Mouse (Mus musculus) brain, embryonic 14.5 days (tissue): ENCODE results near the gene Gm44973. TPM values are rescaled to one million over a fixed set of nuclear protein-coding genes. Genes with fewer than 3 reads are reported as not detected.

Experiments
- DNase-seq: peaks from one replicate; pipeline ENCODE4 v3.0.0-alpha.2; 2011; ENCODE audit warnings: low read depth
- CTCF ChIP-seq: fragments of 200-500 bp; IDR thresholded peaks from 2 replicates; pipeline ENCODE4 v1.5.1; 2012; ENCODE audit warnings: inconsistent platforms, mild to moderate bottlenecking, moderate library complexity, borderline replicate concordance; ENCODE audit not compliant: insufficient read depth, insufficient read length; ENCODE audit errors: extremely low read depth
- POLR2A ChIP-seq: fragments of 200-500 bp; IDR thresholded peaks from 2 replicates; pipeline ENCODE4 v1.6.1; 2012; ENCODE audit warnings: mild to moderate bottlenecking, inconsistent platforms, borderline replicate concordance; ENCODE audit not compliant: poor library complexity, insufficient read depth, insufficient read length, severe bottlenecking; ENCODE audit errors: extremely low read depth
- polyA plus RNA-seq: library from polyadenylated mRNA; depleted of rRNA; stranded (reverse); fragments of >200 nt; gene quantifications from 2 replicates; pipeline ENCODE4 v1.2.3, GENCODE M21; 2012

Gm44973 gene
- polyA plus RNA-seq, 1 experiment: not detected

DNA sequence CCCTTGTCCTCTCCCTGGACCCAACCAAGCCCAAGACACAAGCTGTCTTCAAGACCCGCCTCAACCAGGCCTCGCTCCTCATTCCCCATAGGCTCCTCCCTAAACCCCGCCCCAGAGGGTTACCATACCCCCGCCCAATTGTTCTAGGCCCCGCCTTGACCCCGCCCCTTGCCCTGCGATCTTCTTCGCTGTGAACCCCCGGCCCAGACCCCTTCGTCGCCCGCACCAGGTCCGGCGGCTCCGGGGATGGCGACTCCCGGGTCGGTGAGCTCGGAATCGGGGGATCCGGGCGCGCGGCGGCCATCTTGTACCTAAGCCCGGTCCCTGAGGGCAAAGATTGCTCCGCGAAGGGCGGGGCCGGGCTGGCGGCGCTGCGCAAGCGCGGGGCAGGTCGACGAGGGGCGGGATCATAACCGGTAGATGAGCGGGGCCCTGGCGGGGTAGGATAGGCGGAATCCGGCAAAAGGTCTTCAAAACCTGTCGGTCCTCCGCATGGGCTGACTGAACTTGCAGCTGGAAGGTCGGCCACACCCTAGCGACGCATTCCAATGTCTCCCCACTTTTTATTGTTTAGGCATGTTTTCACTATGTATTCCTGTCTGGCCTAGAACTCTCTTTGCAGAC, 22.9 kb downstream of the Gm44973 start, which contains the start of gene Zfp784:
TSS of gene Zfp784 (minus strand) at position 338 of the 624 bp plus-strand sequence.
- peak; percentile 97 for DNase-seq
- TF ChIP-seq CTCF: no peak
- peak; percentile 40; the same call in 1 of the 2 replicates for TF ChIP-seq POLR2A

DNA sequence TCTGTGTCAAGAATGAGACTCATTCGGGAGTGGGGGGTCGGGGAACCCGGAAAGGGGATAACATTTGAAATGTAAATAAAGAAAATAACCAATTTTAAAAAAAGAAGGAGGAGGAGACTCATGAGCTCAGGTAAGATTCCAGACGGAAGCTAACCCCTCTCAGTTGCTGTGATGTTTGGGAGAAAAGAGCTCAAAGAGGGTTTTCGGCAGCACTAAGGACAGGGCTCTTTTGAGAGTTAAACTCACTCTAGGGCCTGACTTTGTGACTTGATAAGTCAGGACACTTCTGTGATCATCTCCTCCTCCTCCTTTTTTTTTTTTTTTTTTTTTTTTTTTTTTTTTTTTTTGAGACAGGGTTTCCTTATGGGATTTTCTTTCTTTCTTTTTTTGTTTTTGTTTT, 23.6 kb downstream of the Gm44973 start:
- no peak for DNase-seq
- no peak for TF ChIP-seq POLR2A
- TF ChIP-seq CTCF: no peak

DNA sequence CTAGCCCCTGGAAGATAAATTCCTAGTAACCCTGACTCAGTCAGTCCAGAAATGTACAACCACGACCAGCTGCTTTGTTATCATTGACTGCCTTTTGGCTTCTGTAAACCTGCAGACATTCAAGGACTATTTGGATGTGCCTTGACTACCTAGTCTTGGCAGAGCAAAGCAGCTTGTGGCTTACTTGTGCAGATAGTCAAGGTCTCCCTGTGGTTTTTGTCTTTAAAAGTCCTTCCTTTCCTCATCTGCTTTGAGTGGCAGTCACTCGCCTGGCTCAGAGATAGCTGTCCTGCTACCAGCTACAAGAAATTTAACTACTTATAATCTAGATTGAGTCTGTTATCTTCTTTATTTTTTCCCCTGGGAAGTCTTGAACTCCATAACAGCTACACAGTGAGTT, 29.7 kb downstream of the Gm44973 start:
- TF ChIP-seq POLR2A (no peak), CTCF (no peak)
- no peak for DNase-seq

DNA sequence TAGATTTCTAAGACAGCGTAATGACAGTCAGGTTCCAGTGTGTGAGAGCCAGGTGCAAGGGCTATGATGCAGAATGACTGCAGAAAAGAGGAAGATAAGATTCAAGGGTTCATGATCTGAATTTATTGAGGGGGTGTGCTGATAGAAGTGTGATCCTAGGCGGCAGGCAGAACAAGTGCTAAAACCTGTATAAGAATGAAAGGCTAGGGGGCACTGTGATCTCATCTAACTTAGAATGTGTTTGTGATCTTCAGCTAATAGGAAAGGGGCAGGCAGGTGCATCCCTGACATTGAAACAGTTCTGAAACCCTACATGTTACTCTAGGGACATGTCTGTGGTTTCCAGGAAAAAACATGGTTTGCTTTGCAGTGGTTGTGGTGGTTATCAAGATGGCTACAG, 30.8 kb downstream of the Gm44973 start:
- no peak for DNase-seq
- no peak for TF ChIP-seq CTCF
- no peak for TF ChIP-seq POLR2A

DNA sequence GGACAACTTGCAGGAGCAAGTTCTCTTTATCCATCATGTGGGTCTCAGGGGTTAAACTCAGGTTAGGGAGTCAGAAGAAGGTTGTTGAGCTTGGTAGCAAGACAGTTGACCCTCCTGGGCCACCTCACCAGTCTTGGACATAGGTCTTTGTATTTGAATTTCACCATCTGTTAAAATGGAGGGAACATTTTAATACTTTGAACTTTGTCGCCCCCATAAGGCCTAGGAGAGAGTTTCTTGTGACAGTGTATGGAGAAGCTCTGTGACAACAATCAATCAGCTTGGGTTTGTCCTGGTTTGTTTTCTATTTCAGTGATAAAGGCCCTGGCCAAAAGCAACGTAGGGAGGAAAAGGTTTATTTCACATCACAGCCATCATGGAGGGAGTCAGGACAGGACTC, 32.0 kb downstream of the Gm44973 start:
- no peak for TF ChIP-seq POLR2A
- 0 out of 2 replicates have a peak, but pooled peaks have one; percentile 8 for TF ChIP-seq CTCF
- peak; percentile 61 for DNase-seq

DNA sequence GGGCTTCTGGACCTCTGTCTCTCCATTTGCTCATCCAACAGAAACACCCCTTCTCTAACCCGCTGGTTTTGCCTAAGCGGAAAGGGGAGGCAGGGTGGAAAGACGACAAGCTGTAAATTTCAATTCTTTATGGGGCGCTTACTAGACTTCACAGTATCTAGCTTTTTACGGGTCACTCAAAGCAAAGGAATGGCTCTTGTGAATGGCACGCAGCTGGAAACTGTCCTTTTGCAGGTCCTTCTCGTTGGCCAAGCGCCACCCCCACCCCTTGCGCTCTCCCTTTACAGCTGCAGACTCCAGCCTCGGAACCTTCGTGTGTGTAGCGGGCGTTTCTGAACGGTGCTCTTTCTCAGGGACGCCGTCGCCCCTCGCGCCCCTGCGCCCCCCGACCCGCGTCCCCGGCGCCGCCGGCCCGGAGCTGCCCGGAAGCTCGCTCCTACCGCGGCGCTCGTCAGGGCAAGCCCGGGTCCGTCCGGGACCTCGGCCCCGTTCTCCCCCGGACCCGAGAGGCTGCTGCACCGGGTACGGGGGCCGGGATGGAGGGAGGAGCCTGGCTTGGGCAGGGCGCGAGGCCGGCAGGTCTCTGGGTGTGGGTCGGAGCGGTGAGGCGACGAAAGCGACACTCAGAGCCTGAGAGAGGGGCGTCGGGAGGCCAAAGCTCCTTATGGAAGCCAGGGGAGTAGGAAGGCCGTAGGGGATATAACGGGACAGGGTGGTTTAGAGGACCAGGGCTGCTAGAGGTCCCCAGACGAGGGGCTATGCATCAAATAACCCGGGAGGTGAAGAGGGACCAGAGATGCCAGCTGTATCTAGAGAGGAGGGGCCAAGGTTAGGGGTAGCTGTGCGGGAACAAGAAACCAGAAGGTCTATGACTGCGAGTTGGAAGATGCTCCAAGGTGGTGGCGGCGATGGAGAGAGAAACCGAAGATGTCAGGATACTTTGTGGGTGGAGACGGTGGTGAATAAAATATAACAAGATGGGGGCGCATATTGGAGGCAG, 36.2 kb downstream of the Gm44973 start, which contains the start of gene Zfp580:
TSS of gene Zfp580 (plus strand) at position 346 of the 1,000 bp plus-strand sequence.
- DNase-seq: peak; percentile 89

DNA sequence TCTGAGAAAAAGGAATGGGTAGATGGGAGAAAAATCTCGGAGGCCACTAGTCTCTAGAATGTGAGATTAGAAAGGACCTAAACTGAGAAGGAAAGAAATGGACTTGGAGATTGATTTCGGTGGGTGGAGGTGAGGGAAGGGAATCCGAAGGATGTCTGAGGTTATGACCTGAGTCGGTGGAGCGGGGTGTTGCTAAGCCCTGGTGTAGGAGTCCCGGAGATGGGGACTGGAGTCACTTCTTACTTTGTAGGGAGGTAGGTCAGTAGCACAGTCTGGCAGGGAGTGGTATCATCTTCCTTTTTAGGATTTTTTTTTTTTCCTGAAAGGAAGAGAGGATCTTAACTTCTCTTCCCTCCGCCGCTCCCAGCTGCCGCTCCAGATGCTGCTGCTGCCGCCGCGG, 37.1 kb downstream of the Gm44973 start:
- no peak for DNase-seq

More for the DNA sequence above, 36.2 kb downstream of the Gm44973 start, which contains the start of gene Zfp580:
- TF ChIP-seq POLR2A: peak; percentile 74; the same call in 1 of the 2 replicates
- TF ChIP-seq CTCF: no peak

DNA sequence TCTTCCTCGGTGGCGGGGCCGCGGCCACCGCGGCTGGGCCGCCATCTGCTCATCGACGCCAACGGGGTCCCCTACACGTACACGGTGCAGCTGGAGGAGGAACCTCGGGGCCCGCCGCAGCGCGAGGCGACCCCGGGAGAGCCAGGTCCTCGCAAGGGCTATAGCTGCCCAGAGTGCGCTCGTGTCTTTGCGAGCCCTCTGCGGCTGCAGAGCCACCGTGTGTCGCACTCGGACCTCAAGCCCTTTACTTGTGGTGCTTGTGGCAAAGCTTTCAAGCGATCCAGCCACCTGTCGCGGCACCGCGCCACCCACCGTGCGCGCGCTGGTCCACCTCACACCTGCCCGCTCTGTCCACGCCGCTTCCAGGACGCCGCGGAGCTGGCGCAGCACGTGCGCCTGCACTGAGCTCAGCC, 37.6 kb downstream of the Gm44973 start:
- TF ChIP-seq POLR2A (no peak), CTCF (no peak)
- DNase-seq: no peak

More for the DNA sequence above, 37.1 kb downstream of the Gm44973 start:
- no peak for TF ChIP-seq POLR2A
- no peak for TF ChIP-seq CTCF

DNA sequence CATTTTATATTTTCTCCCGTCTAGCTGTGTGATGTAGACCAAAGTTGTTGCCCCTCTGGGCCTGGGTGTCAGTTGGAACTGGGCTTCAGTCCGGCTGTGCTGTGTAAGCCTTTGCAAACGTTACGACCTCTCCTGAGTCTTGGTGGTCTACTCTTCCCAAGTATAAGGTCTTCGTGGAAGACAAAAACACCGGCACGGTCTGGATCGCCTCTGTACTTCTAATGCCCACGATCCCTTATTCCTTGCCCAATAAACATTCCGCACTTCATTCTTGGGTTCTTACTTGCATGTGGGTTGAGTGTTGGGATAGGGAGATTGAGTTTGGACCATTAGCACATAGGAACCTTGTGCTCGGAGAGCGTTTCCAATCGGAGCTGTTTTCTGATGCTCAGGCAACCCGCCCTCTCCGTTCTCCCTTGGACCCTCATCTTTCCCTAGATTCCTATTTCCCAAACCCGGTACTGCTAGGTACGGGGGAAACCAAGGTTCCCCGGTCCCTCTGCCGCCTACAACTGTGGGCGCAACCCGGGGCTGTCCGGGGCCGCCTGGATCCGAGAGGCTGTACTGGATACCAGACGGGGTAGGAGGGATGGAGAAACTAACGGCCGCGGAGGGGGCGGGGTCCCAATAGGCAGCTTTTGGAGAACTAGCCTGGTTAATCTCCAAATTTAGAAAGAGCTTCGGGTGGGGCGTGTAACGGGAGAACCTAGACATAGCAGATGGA, 38.3 kb downstream of the Gm44973 start:
- peak; percentile 49 for DNase-seq
- no peak for TF ChIP-seq CTCF
- no peak for TF ChIP-seq POLR2A

DNA sequence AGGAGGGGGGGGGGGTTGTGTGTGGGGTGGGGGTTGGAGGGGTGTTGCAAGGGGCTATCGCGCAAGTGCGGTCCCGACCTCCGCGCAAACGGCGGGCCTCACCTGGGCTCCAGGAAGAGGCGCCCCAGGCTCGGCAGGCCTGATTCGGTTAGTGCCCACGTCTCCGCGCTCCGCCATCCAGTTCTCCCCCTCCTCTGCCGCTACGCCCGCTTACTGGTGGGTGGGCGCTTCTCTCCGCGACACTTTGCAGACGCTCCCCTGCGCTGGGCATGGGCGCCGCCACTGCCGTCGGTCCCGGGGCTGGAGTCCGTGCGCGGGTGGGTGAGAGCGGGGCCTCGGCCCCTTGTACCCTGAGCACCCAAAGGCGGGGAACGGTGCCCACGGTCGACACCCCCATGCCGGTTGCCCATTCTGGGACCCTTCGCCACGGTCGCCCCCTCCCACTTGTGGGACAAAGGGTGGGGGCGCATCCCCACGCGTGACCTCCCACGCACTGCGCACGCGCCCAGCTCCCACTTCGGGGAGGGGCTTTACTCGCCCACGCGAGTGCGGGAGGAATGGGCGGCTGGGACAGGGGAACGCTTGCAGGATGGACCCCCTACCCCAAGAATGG, 41.5 kb downstream of the Gm44973 start:
- TF ChIP-seq CTCF: no peak
- TF ChIP-seq POLR2A: no peak
- DNase-seq: peak; percentile 76
